In genomic region chr17:65370034-65370780, GRCm38 (mm10) we compare ENCODE assay signal across 9 mouse cellular contexts.
DNase-seq lines count a peak whose midpoint lies in the region; ATAC-seq lines count a peak whose summit lies in the region.
"Had no signal": no experiment of that assay in that cellular context is flagged by ENCODE, and none has a peak within 500 bp of the region (broad histone marks: within the 10 kb centered on the region; RNA-seq: fewer than 3 reads in every experiment).

No protein-coding gene starts in this region.

- no peak overlapping the region for H3K4me3 ChIP-seq in neural tube, embryonic 15.5 days (replicated peaks)
- no peak overlapping the region for H3K4me3 ChIP-seq in kidney, embryonic 16.5 days (ENCODE audit: low read length)
- no peak overlapping the region for H3K4me3 ChIP-seq in limb, embryonic 10.5 days

- no peak overlapping the region for H3K9ac ChIP-seq in neural tube, embryonic 15.5 days (replicated peaks)
- H3K9ac ChIP-seq in kidney, embryonic 16.5 days (replicated peaks; ENCODE audit: low read length): no peak overlapping the region

- H3K4me2 ChIP-seq in neural tube, embryonic 15.5 days: no peak overlapping the region
- H3K4me2 ChIP-seq in kidney, embryonic 16.5 days (replicated peaks; ENCODE audit: low read depth, low read length): no peak overlapping the region

- H3K27ac ChIP-seq in neural tube, embryonic 15.5 days (replicated peaks): no peak overlapping the region
- no peak overlapping the region for H3K27ac ChIP-seq in kidney, embryonic 16.5 days (ENCODE audit: low read length)
- no peak overlapping the region for H3K27ac ChIP-seq in limb, embryonic 10.5 days
- H3K27ac ChIP-seq: macrophage had no signal

- WGBS in neural tube, embryonic 15.5 days: 40% methylated on average over 7 of the region's 7 CpGs
- WGBS in kidney, embryonic 16.5 days: 21% methylated on average over 7 of the region's 7 CpGs
- WGBS in limb, embryonic 10.5 days: 17% methylated on average over 7 of the region's 7 CpGs

- ATAC-seq in neural tube, embryonic 15.5 days (ENCODE audit: low FRiP score): no peak
- peak; percentile 78; the same call in 1 of the 2 replicates for ATAC-seq in kidney, embryonic 16.5 days (ENCODE audit: low FRiP score, low TSS enrichment)

- H3K4me1 ChIP-seq in neural tube, embryonic 15.5 days: 0 out of 2 replicates have a peak, but pooled peaks cover 2% of the 10 kb centered on the region
- H3K4me1 ChIP-seq in kidney, embryonic 16.5 days (ENCODE audit: insufficient read depth, low read length): no peaks in the 10 kb centered on the region
- no peaks in the 10 kb centered on the region for H3K4me1 ChIP-seq in limb, embryonic 10.5 days

- no peaks in the 10 kb centered on the region for H3K27me3 ChIP-seq in neural tube, embryonic 15.5 days (replicated peaks)
- H3K27me3 ChIP-seq in kidney, embryonic 16.5 days (ENCODE audit: insufficient read depth, low read length): no peaks in the 10 kb centered on the region
- no peaks in the 10 kb centered on the region for H3K27me3 ChIP-seq in limb, embryonic 10.5 days (ENCODE audit: low read depth, poor library complexity, severe bottlenecking)

- DNase-seq in cerebellum, postnatal 10 days: peak; percentile 17 to 20
- DNase-seq in cerebellum, postnatal 36 days: no peak
- DNase-seq in neural tube, embryonic 10.5 days (ENCODE audit: extremely low spot score, low spot score): peak; percentile 50
- DNase-seq in limb, embryonic 10.5 days (ENCODE audit: low spot score): peak; percentile 76
- DNase-seq in spleen, postnatal 14 days (ENCODE audit: low spot score in 2 of 2): no peak
- DNase-seq in spleen, adult 12 weeks (ENCODE audit: low spot score): no peak

- no peaks in the 10 kb centered on the region for H3K9me3 ChIP-seq in neural tube, embryonic 15.5 days (replicated peaks)
- H3K9me3 ChIP-seq in kidney, embryonic 16.5 days (ENCODE audit: low read length): peaks cover 4% of the 10 kb centered on the region; the same call in 1 of the 2 replicates
- H3K9me3 ChIP-seq in limb, embryonic 10.5 days (replicated peaks): no peaks in the 10 kb centered on the region

- H3K36me3 ChIP-seq in neural tube, embryonic 15.5 days: no peaks in the 10 kb centered on the region
- no peaks in the 10 kb centered on the region for H3K36me3 ChIP-seq in kidney, embryonic 16.5 days (ENCODE audit: insufficient read depth, low read length)
- no peaks in the 10 kb centered on the region for H3K36me3 ChIP-seq in limb, embryonic 10.5 days

Comparison
In these comparisons a context has a peak if more than half of its experiments do, and no peak if none do; other contexts are left out.
1. DNase-seq: peak in cerebellum, postnatal 10 days (2 of 2), neural tube, embryonic 10.5 days (single experiment) and limb, embryonic 10.5 days (single experiment); none in cerebellum, postnatal 36 days (0 of 2), spleen, postnatal 14 days (0 of 2) and spleen, adult 12 weeks (single experiment).